Mouse (Mus musculus) small intestine, adult 2 months (tissue): ENCODE measurements around the gene Scgb1b7. TPM values are rescaled to one million over a fixed set of nuclear protein-coding genes. Genes with fewer than 3 reads are reported as not detected.
"Not testable (repeated sequence)": the region's sequence is repeated elsewhere in the genome, so short reads cannot be mapped to it uniquely, and the experiment has no call there.

ENCODE experiments used
- H3K27ac ChIP-seq: fragments of 200-500 bp; 2 replicates; pipeline ENCODE4 v1.5.1; 2012; ENCODE audit warnings: low read depth, low read length, control low read depth, inconsistent platforms; ENCODE audit not compliant: insufficient read depth
- H3K27me3 ChIP-seq: fragments of 200-500 bp; 2 replicates; pipeline ENCODE4 v1.6.1; 2012; ENCODE audit warnings: mild to moderate bottlenecking, moderate library complexity, low read length, inconsistent platforms; ENCODE audit not compliant: control insufficient read depth, insufficient read depth
- H3K36me3 ChIP-seq: fragments of 200-500 bp; 2 replicates; pipeline ENCODE4 v1.6.1; 2012; ENCODE audit warnings: mild to moderate bottlenecking, low read length, control low read depth, inconsistent platforms; ENCODE audit not compliant: control insufficient read depth, insufficient read depth
- H3K4me1 ChIP-seq: fragments of 200-500 bp; 2 replicates; pipeline ENCODE4 v1.6.1; 2012; ENCODE audit warnings: low read length, inconsistent platforms, mixed read lengths; ENCODE audit not compliant: control insufficient read depth, insufficient read depth, insufficient read length
- H3K4me3 ChIP-seq: fragments of 200-500 bp; 2 replicates; pipeline ENCODE4 v1.5.1; 2012; ENCODE audit warnings: low read depth, mild to moderate bottlenecking, control low read depth, inconsistent platforms, low read length, moderate library complexity
- WGBS: fragments of 180-500 bp; shearing (Covaris S2); methylation state at CpG from one replicate; pipeline ENCODE4 v1.1.7; 2018; 5-methylcytosine and 5-hydroxymethylcytosine counted together
- polyA plus RNA-seq: library from polyadenylated mRNA; depleted of rRNA; stranded (reverse); fragments of >200 nt; gene quantifications from 2 replicates; pipeline ENCODE4 v1.2.3, GENCODE M21; 2012; rRNA removed

Gene Scgb1b7
- not detected in 2 replicates for polyA plus RNA-seq

GRCm38 (mm10) chr7:31712365-31712764, at the start of gene Scgb1b7:
TSS of gene Scgb1b7 (plus strand) at chr7:31712665.
- WGBS = 83% methylated on average over 5 of the region's 5 CpGs
- not testable (repeated sequence) for H3K4me3 ChIP-seq, H3K27me3 ChIP-seq, H3K4me1 ChIP-seq, H3K36me3 ChIP-seq, H3K27ac ChIP-seq

GRCm38 (mm10) chr7:31705657-31706056, 6.8 kb upstream of the Scgb1b7 start, which contains the start of gene Scgb2b7:
TSS of gene Scgb2b7 (minus strand) at chr7:31705757.
- H3K27ac ChIP-seq, H3K27me3 ChIP-seq, H3K36me3 ChIP-seq, H3K4me1 ChIP-seq, H3K4me3 ChIP-seq: not testable (repeated sequence)

Other genes with a start within 250 kb of the Scgb1b7 start
- gene Scgb2b7, start 6.9 kb upstream of the Scgb1b7 start, polyA plus RNA-seq = not detected in 2 replicates